15 mouse cellular contexts compared by ENCODE assay signal in genomic region chr14:99031337-99031873, GRCm38 (mm10). TPM values are rescaled to one million over a fixed set of nuclear protein-coding genes. Genes with fewer than 3 reads are reported as not detected.
DNase-seq lines count a peak whose midpoint lies in the region; ATAC-seq and TF ChIP-seq lines count a peak whose summit lies in the region.
"Had no signal": no experiment of that assay in that cellular context is flagged by ENCODE, and none has a peak within 500 bp of the region (broad histone marks: within the 10 kb centered on the region; RNA-seq: fewer than 3 reads in every experiment).

No protein-coding gene starts in this region.

- 87% methylated on average over 5 of the region's 5 CpGs for WGBS in hindbrain, embryonic 12.5 days
- 84% methylated on average over 5 of the region's 5 CpGs for WGBS in hindbrain, embryonic 10.5 days
- WGBS in neural tube, embryonic 13.5 days = 82% methylated on average over 5 of the region's 5 CpGs
- 79% methylated on average over 5 of the region's 5 CpGs for WGBS in neural tube, embryonic 15.5 days
- 86% methylated on average over 5 of the region's 5 CpGs for whole genome bisulfite sequencing in limb, embryonic 11.5 days

- no peak overlapping the region for H3K9ac ChIP-seq in hindbrain, embryonic 12.5 days
- no peak overlapping the region for H3K9ac ChIP-seq in neural tube, embryonic 13.5 days
- H3K9ac ChIP-seq in neural tube, embryonic 15.5 days (replicated peaks) = no peak overlapping the region
- H3K9ac ChIP-seq in limb, embryonic 11.5 days (ENCODE audit: low read length) = no peak overlapping the region
- H3K9ac ChIP-seq: liver, embryonic 15.5 days; neural tube, embryonic 12.5 days had no signal

- no peaks in the 10 kb centered on the region for H3K9me3 ChIP-seq in hindbrain, embryonic 12.5 days (replicated peaks)
- H3K9me3 ChIP-seq in hindbrain, embryonic 10.5 days = no peaks in the 10 kb centered on the region
- H3K9me3 ChIP-seq in neural tube, embryonic 13.5 days = peaks cover 4% of the 10 kb centered on the region
- no peaks in the 10 kb centered on the region for H3K9me3 ChIP-seq in neural tube, embryonic 15.5 days (replicated peaks)
- H3K9me3 ChIP-seq in limb, embryonic 11.5 days (ENCODE audit: control insufficient read depth, low read length) = no peaks in the 10 kb centered on the region
- H3K9me3 ChIP-seq: liver, embryonic 15.5 days; neural tube, embryonic 12.5 days had no signal

- no peak for TF ChIP-seq POLR2A in myocyte (IDR thresholded peaks at IDR 0.05; ENCODE audit: insufficient read length, low read depth)

- 0 out of 2 replicates have a peak, but pooled peaks cover 8% of the 10 kb centered on the region for H3K4me1 ChIP-seq in hindbrain, embryonic 12.5 days
- H3K4me1 ChIP-seq in hindbrain, embryonic 10.5 days (replicated peaks) = no peaks in the 10 kb centered on the region; the same call in 1 of the 2 replicates
- H3K4me1 ChIP-seq in neural tube, embryonic 13.5 days (replicated peaks) = peaks cover 11% of the 10 kb centered on the region; the same call in 1 of the 2 replicates
- no peaks in the 10 kb centered on the region for H3K4me1 ChIP-seq in neural tube, embryonic 15.5 days
- no peaks in the 10 kb centered on the region for H3K4me1 ChIP-seq in limb, embryonic 11.5 days (ENCODE audit: control insufficient read depth, insufficient read depth, low read length)
- H3K4me1 ChIP-seq: liver, embryonic 15.5 days; neural tube, embryonic 12.5 days had no signal

- H3K27ac ChIP-seq in hindbrain, embryonic 12.5 days = no peak overlapping the region
- H3K27ac ChIP-seq in hindbrain, embryonic 10.5 days = no peak overlapping the region
- no peak overlapping the region for H3K27ac ChIP-seq in neural tube, embryonic 13.5 days (replicated peaks)
- no peak overlapping the region for H3K27ac ChIP-seq in neural tube, embryonic 15.5 days (replicated peaks)
- no peak overlapping the region for H3K27ac ChIP-seq in limb, embryonic 11.5 days (replicated peaks; ENCODE audit: low read depth, low read length)
- H3K27ac ChIP-seq: liver, embryonic 15.5 days; neural tube, embryonic 12.5 days had no signal

- no peak for DNase-seq in hindbrain, embryonic 10.5 days (ENCODE audit: low spot score)
- peak; percentile 18 for DNase-seq in limb, embryonic 11.5 days (ENCODE audit: low spot score)
- DNase-seq in B cell, adult 2 months = no peak
- DNase-seq: adrenal gland, postnatal 36 days; cerebellum, adult 2 months; gastrocnemius, postnatal 14 days; layer of hippocampus, postnatal 36 days; lung, postnatal 14 days; right cerebral cortex, postnatal 25 days had no signal

- peaks cover 3% of the 10 kb centered on the region for H3K79me2 ChIP-seq in myocyte (ENCODE audit: control insufficient read depth, insufficient read depth)

- H3K4me3 ChIP-seq in hindbrain, embryonic 12.5 days = no peak overlapping the region
- H3K4me3 ChIP-seq in hindbrain, embryonic 10.5 days = no peak overlapping the region
- H3K4me3 ChIP-seq in neural tube, embryonic 13.5 days = no peak overlapping the region
- H3K4me3 ChIP-seq in neural tube, embryonic 15.5 days (replicated peaks) = no peak overlapping the region
- H3K4me3 ChIP-seq in limb, embryonic 11.5 days (ENCODE audit: low read depth, low read length) = no peak overlapping the region
- H3K4me3 ChIP-seq in myocyte = no peak overlapping the region
- H3K4me3 ChIP-seq: liver, embryonic 15.5 days; neural tube, embryonic 12.5 days had no signal

- H3ac ChIP-seq in myocyte (ENCODE audit: control insufficient read depth, insufficient read length) = no peak overlapping the region

- no peak overlapping the region for H3K4me2 ChIP-seq in hindbrain, embryonic 12.5 days (replicated peaks)
- no peak overlapping the region for H3K4me2 ChIP-seq in neural tube, embryonic 13.5 days
- H3K4me2 ChIP-seq in neural tube, embryonic 15.5 days = no peak overlapping the region
- H3K4me2 ChIP-seq in limb, embryonic 11.5 days (ENCODE audit: low read depth, severe bottlenecking) = no peak overlapping the region
- no peak overlapping the region for H3K4me2 ChIP-seq in myocyte (ENCODE audit: low read depth)
- H3K4me2 ChIP-seq: liver, embryonic 15.5 days; neural tube, embryonic 12.5 days had no signal

- 0 out of 2 replicates have a peak, but pooled peaks have one; percentile 32 for ATAC-seq in hindbrain, embryonic 12.5 days (ENCODE audit: low FRiP score)
- ATAC-seq in neural tube, embryonic 13.5 days (ENCODE audit: low read depth) = 0 out of 2 replicates have a peak, but pooled peaks have one; percentile 30
- no peak for ATAC-seq in neural tube, embryonic 15.5 days (ENCODE audit: low FRiP score)
- no peak for ATAC-seq in limb, embryonic 11.5 days (ENCODE audit: insufficient number of reproducible peaks, low FRiP score, low TSS enrichment, low read depth)

- H3K27me3 ChIP-seq in hindbrain, embryonic 12.5 days = no peaks in the 10 kb centered on the region
- H3K27me3 ChIP-seq in hindbrain, embryonic 10.5 days (ENCODE audit: insufficient read depth, poor library complexity, severe bottlenecking) = no peaks in the 10 kb centered on the region
- no peaks in the 10 kb centered on the region for H3K27me3 ChIP-seq in neural tube, embryonic 13.5 days
- no peaks in the 10 kb centered on the region for H3K27me3 ChIP-seq in neural tube, embryonic 15.5 days (replicated peaks)
- H3K27me3 ChIP-seq in limb, embryonic 11.5 days (ENCODE audit: control insufficient read depth, insufficient read depth, low read length) = no peaks in the 10 kb centered on the region
- H3K27me3 ChIP-seq in myocyte (ENCODE audit: control insufficient read depth, insufficient read depth, insufficient read length) = no peaks in the 10 kb centered on the region
- H3K27me3 ChIP-seq: liver, embryonic 15.5 days; neural tube, embryonic 12.5 days had no signal

- peaks cover 19% of the 10 kb centered on the region for H3K36me3 ChIP-seq in hindbrain, embryonic 12.5 days
- H3K36me3 ChIP-seq in hindbrain, embryonic 10.5 days = peaks cover 40% of the 10 kb centered on the region
- peaks cover 20% of the 10 kb centered on the region for H3K36me3 ChIP-seq in neural tube, embryonic 13.5 days
- H3K36me3 ChIP-seq in neural tube, embryonic 15.5 days = peaks cover 7% of the 10 kb centered on the region
- H3K36me3 ChIP-seq in limb, embryonic 11.5 days (ENCODE audit: control insufficient read depth, insufficient read depth, low read length) = peaks cover 2% of the 10 kb centered on the region; the same call in 1 of the 2 replicates
- H3K36me3 ChIP-seq in myocyte (ENCODE audit: control insufficient read depth, insufficient read depth) = peaks cover 6% of the 10 kb centered on the region

TF ChIP-seq in myocyte, 11 proteins besides CTCF, POLR2A, EP300 and RAD21:
- TF ChIP-seq E2F4 (IDR thresholded peaks at IDR 0.05; ENCODE audit: insufficient read depth) = no peak
- no peak for TF ChIP-seq CEBPB (IDR thresholded peaks at IDR 0.05; ENCODE audit: insufficient read depth, poor library complexity, severe bottlenecking)
- peak; percentile 8 for TF ChIP-seq POLR2AphosphoS2 (IDR thresholded peaks at IDR 0.05; ENCODE audit: insufficient read length, low read depth)
TF ChIP-seq in myocyte: peak in this region for 1.

RNA-seq across cellular contexts. Expression of gene Mzt1, which starts 14.5 kb away (rescaled TPM):
- 130 and 140 TPM in 2 replicates for polyA plus RNA-seq in hindbrain, embryonic 12.5 days (2016; fragmentation: Nextera tagmentation; extraction: Ambion mirVana)
- 95.4 and 98.4 TPM in 2 replicates for polyA plus RNA-seq in hindbrain, embryonic 10.5 days (2016; fragmentation: Nextera tagmentation; extraction: Ambion mirVana)
- 121 and 128 TPM in 2 replicates for polyA plus RNA-seq in neural tube, embryonic 13.5 days (2015; fragmentation: Nextera tagmentation; extraction: Ambion mirVana)
- 92.8 and 94.8 TPM in 2 replicates for polyA plus RNA-seq in neural tube, embryonic 15.5 days (2015; fragmentation: Nextera tagmentation; extraction: Ambion mirVana)
- polyA plus RNA-seq in limb, embryonic 11.5 days (2014; fragmentation: Nextera tagmentation; extraction: Ambion mirVana) = 104 and 109 TPM in 2 replicates
- 11.2 TPM for polyA plus RNA-seq in myocyte (2012; fragmentation: generic; extraction: Trizol)

RNA-seq across cellular contexts. Expression of gene Bora, which starts 14.6 kb away (rescaled TPM):
- 50.3 and 52.1 TPM in 2 replicates for polyA plus RNA-seq in hindbrain, embryonic 12.5 days (2016; fragmentation: Nextera tagmentation; extraction: Ambion mirVana)
- polyA plus RNA-seq in hindbrain, embryonic 10.5 days (2016; fragmentation: Nextera tagmentation; extraction: Ambion mirVana) = 67.8 and 81.2 TPM in 2 replicates
- 18.3 and 23.9 TPM in 2 replicates for polyA plus RNA-seq in neural tube, embryonic 13.5 days (2015; fragmentation: Nextera tagmentation; extraction: Ambion mirVana)
- polyA plus RNA-seq in neural tube, embryonic 15.5 days (2015; fragmentation: Nextera tagmentation; extraction: Ambion mirVana) = 14.0 and 22.5 TPM in 2 replicates
- 94.8 and 103 TPM in 2 replicates for polyA plus RNA-seq in limb, embryonic 11.5 days (2014; fragmentation: Nextera tagmentation; extraction: Ambion mirVana)
- 4.3 TPM for polyA plus RNA-seq in myocyte (2012; fragmentation: generic; extraction: Trizol)

RNA-seq across cellular contexts. Expression of gene Rpl36a-ps1, which starts 37.3 kb away (rescaled TPM):
- polyA plus RNA-seq in hindbrain, embryonic 12.5 days (2016; fragmentation: Nextera tagmentation; extraction: Ambion mirVana) = 1.6 TPM in 1 of 2 replicates, not detected in the other
- polyA plus RNA-seq in hindbrain, embryonic 10.5 days (2016; fragmentation: Nextera tagmentation; extraction: Ambion mirVana) = 1.8 TPM in 1 of 2 replicates, not detected in the other
- polyA plus RNA-seq in neural tube, embryonic 13.5 days (2015; fragmentation: Nextera tagmentation; extraction: Ambion mirVana) = 1.1 TPM in 1 of 2 replicates, not detected in the other
- polyA plus RNA-seq in neural tube, embryonic 15.5 days (2015; fragmentation: Nextera tagmentation; extraction: Ambion mirVana) = 0.64 TPM in 1 of 2 replicates, not detected in the other
- polyA plus RNA-seq in limb, embryonic 11.5 days (2014; fragmentation: Nextera tagmentation; extraction: Ambion mirVana) = 1.6 and 1.8 TPM in 2 replicates
- 12.9 TPM for polyA plus RNA-seq in myocyte (2012; fragmentation: generic; extraction: Trizol)
- polyA plus RNA-seq: neural tube, embryonic 12.5 days had no signal

Comparison
In these comparisons a context has a peak if more than half of its experiments do, and no peak if none do; other contexts are left out.
1. ATAC-seq: peak in hindbrain, embryonic 12.5 days (single experiment) and neural tube, embryonic 13.5 days (single experiment); none in neural tube, embryonic 15.5 days (single experiment) and limb, embryonic 11.5 days (single experiment).